Mouse (Mus musculus) cerebellum, postnatal 36 days (tissue): ENCODE results near the gene Hao2.

Source experiments
- DNase-seq, 2 experiments: peaks; one replicate each; pipeline ENCODE4 v3.0.0; 2021 to 2022; ENCODE audit warnings: mixed read lengths in 2 of 2

Hao2 gene

GRCm38 (mm10) chr3:98893057-98893772, at the start of gene Hao2:
Gene Hao2 (minus strand): TSS chr3:98893239.
- no peak for DNase-seq

- no peak for DNase-seq
Observed at GRCm38 (mm10) chr3:98941601-98942000, 48.6 kb upstream of the Hao2 start.

- no peak for DNase-seq
Observed at GRCm38 (mm10) chr3:98941066-98941551, 48.1 kb upstream of the Hao2 start.

- DNase-seq, result no peak
Observed at GRCm38 (mm10) chr3:98940225-98940624, 47.2 kb upstream of the Hao2 start.

GRCm38 (mm10) chr3:98936446-98936845, 43.4 kb upstream of the Hao2 start:
- DNase-seq, result no peak

GRCm38 (mm10) chr3:98934601-98935000, 41.6 kb upstream of the Hao2 start:
- DNase-seq, result no peak

GRCm38 (mm10) chr3:98934041-98934440, 41.0 kb upstream of the Hao2 start:
- DNase-seq, result no peak

GRCm38 (mm10) chr3:98932421-98932820, 39.4 kb upstream of the Hao2 start:
- DNase-seq, result no peak

- no peak for DNase-seq
Observed at GRCm38 (mm10) chr3:98931836-98932235, 38.8 kb upstream of the Hao2 start.

GRCm38 (mm10) chr3:98920417-98920816, 27.4 kb upstream of the Hao2 start:
- no peak for DNase-seq

- no peak for DNase-seq
Observed at GRCm38 (mm10) chr3:98917260-98917659, 24.2 kb upstream of the Hao2 start.

- no peak for DNase-seq
Observed at GRCm38 (mm10) chr3:98916856-98917255, 23.8 kb upstream of the Hao2 start.

- peak; percentile 18 to 27 for DNase-seq
Observed at GRCm38 (mm10) chr3:98915659-98916058, 22.6 kb upstream of the Hao2 start.

- no peak for DNase-seq
Observed at GRCm38 (mm10) chr3:98913591-98913990, 20.6 kb upstream of the Hao2 start.

GRCm38 (mm10) chr3:98897606-98898005, 4.6 kb upstream of the Hao2 start:
- DNase-seq, result no peak

GRCm38 (mm10) chr3:98895071-98895601, 2.1 kb upstream of the Hao2 start:
- DNase-seq, result no peak

- DNase-seq, result no peak
Observed at GRCm38 (mm10) chr3:98890430-98890829, 2.6 kb downstream of the Hao2 start.

GRCm38 (mm10) chr3:98888206-98888605, 4.8 kb downstream of the Hao2 start:
- DNase-seq, result no peak

- no peak for DNase-seq
Observed at GRCm38 (mm10) chr3:98880831-98881230, 12.2 kb downstream of the Hao2 start.

- DNase-seq, result no peak
Observed at GRCm38 (mm10) chr3:98880216-98880615, 12.8 kb downstream of the Hao2 start.

- DNase-seq, result no peak
Observed at GRCm38 (mm10) chr3:98868219-98868618, 24.8 kb downstream of the Hao2 start.

GRCm38 (mm10) chr3:98862800-98863199, 30.2 kb downstream of the Hao2 start:
- DNase-seq, result no peak

- DNase-seq, result no peak
Observed at GRCm38 (mm10) chr3:98859576-98859975, 33.5 kb downstream of the Hao2 start, which contains the start of gene Hsd3b1. Gene Hsd3b1 (minus strand): TSS chr3:98859794.

GRCm38 (mm10) chr3:98858051-98858450, 35.0 kb downstream of the Hao2 start:
- no peak for DNase-seq

GRCm38 (mm10) chr3:98856892-98857291, 36.1 kb downstream of the Hao2 start:
- no peak for DNase-seq
